In genomic region chr10:60095558-60095957, GRCm38 (mm10) we compare ENCODE assay signal across 26 mouse cellular contexts. TPM values are rescaled to one million over a fixed set of nuclear protein-coding genes. Genes with fewer than 3 reads are reported as not detected.
DNase-seq lines count a peak whose midpoint lies in the region; ATAC-seq and TF ChIP-seq lines count a peak whose summit lies in the region.
"Had no signal": no experiment of that assay in that cellular context is flagged by ENCODE, and none has a peak within 500 bp of the region (broad histone marks: within the 10 kb centered on the region; RNA-seq: fewer than 3 reads in every experiment).

No protein-coding gene starts in this region.

- H3K4me1 ChIP-seq in kidney, embryonic 16.5 days (ENCODE audit: insufficient read depth, low read length), result peaks cover 38% of the 10 kb centered on the region
- H3K4me1 ChIP-seq: embryonic facial prominence, embryonic 12.5 days; embryonic facial prominence, embryonic 15.5 days; hindbrain, embryonic 12.5 days; hindbrain, embryonic 15.5 days had no signal

- H3K9me3 ChIP-seq in kidney, embryonic 16.5 days (ENCODE audit: low read length), result no peaks in the 10 kb centered on the region
- H3K9me3 ChIP-seq: embryonic facial prominence, embryonic 12.5 days; embryonic facial prominence, embryonic 15.5 days; hindbrain, embryonic 12.5 days; hindbrain, embryonic 15.5 days had no signal

- no peak for DNase-seq in gastrocnemius, adult 2 months
- DNase-seq in gastrocnemius, postnatal 4 days (ENCODE audit: low spot score in 2 of 2), result no peak
- DNase-seq in kidney, postnatal 14 days, result no peak
- peak; percentile 57 for DNase-seq in NIH3T3 (ENCODE audit: low read depth)
- DNase-seq in frontal cortex, postnatal 25 days (ENCODE audit: low spot score in 2 of 2), result no peak
- no peak for DNase-seq in cerebellum, postnatal 14 days
- DNase-seq: adrenal gland, adult 8-10 months; adrenal gland, postnatal 25 days; B cell, adult 2 months; cerebellum, adult 11 months; cerebellum, adult 2 months; cerebellum, postnatal 10 days; forebrain, postnatal 0 days; gastrocnemius, postnatal 10 days; gastrocnemius, postnatal 36 days; heart, adult 11 months had no signal

- no peak overlapping the region for H3K4me2 ChIP-seq in kidney, embryonic 16.5 days (replicated peaks; ENCODE audit: low read depth, low read length)
- H3K4me2 ChIP-seq: embryonic facial prominence, embryonic 12.5 days; embryonic facial prominence, embryonic 15.5 days; heart, embryonic 11.5 days; hindbrain, embryonic 12.5 days; hindbrain, embryonic 15.5 days had no signal

- 0 out of 2 replicates have a peak, but pooled peaks cover under 1% of the 10 kb centered on the region for H3K36me3 ChIP-seq in kidney, embryonic 16.5 days (ENCODE audit: insufficient read depth, low read length)
- H3K36me3 ChIP-seq: embryonic facial prominence, embryonic 12.5 days; hindbrain, embryonic 12.5 days had no signal

- no peak overlapping the region for H3K9ac ChIP-seq in kidney, embryonic 16.5 days (replicated peaks; ENCODE audit: low read length)
- H3K9ac ChIP-seq: embryonic facial prominence, embryonic 12.5 days; embryonic facial prominence, embryonic 15.5 days; forebrain, postnatal 0 days; hindbrain, embryonic 12.5 days; hindbrain, embryonic 15.5 days had no signal

- intact Hi-C loops in gastrocnemius, adult 2 months (cut with DNase I), result no loop called here

- no peak overlapping the region for H3K4me3 ChIP-seq in gastrocnemius, adult 2 months
- no peak overlapping the region for H3K4me3 ChIP-seq in kidney, embryonic 16.5 days (ENCODE audit: low read length)
- H3K4me3 ChIP-seq: embryonic facial prominence, embryonic 12.5 days; embryonic facial prominence, embryonic 15.5 days; hindbrain, embryonic 12.5 days; hindbrain, embryonic 15.5 days had no signal

- peak overlapping the region; percentile 17; the same call in 1 of the 2 replicates for H3K27ac ChIP-seq in gastrocnemius, adult 2 months
- H3K27ac ChIP-seq in kidney, embryonic 16.5 days (ENCODE audit: low read length), result peak overlapping the region; percentile 63; the same call in 1 of the 2 replicates
- H3K27ac ChIP-seq: embryonic facial prominence, embryonic 12.5 days; embryonic facial prominence, embryonic 15.5 days; hindbrain, embryonic 12.5 days; hindbrain, embryonic 15.5 days had no signal

- no peak for ATAC-seq in kidney, embryonic 16.5 days (ENCODE audit: low FRiP score, low TSS enrichment)
- ATAC-seq: activated CD4-positive, CD25-positive, alpha-beta regulatory T cell, adult 4 months; CD4-positive, CD25-positive, alpha-beta regulatory T cell, adult 4 months; forebrain, embryonic 14.5 days; forebrain, postnatal 0 days had no signal

- H3K27me3 ChIP-seq in kidney, embryonic 16.5 days (ENCODE audit: insufficient read depth, low read length), result no peaks in the 10 kb centered on the region
- H3K27me3 ChIP-seq: embryonic facial prominence, embryonic 12.5 days; embryonic facial prominence, embryonic 15.5 days; hindbrain, embryonic 12.5 days; hindbrain, embryonic 15.5 days had no signal

- no peak for TF ChIP-seq CTCF in gastrocnemius, adult 2 months (IDR thresholded peaks at IDR 0.05)

- 66% methylated on average over 2 of the region's 2 CpGs for WGBS in kidney, embryonic 16.5 days

RNA-seq across cellular contexts. Expression of gene Spock2, which starts 10.5 kb away (rescaled TPM):
- 1 to 10 TPM; 6.1 to 6.5 TPM for total RNA-seq in gastrocnemius, adult 2 months (2021)
- total RNA-seq in gastrocnemius, postnatal 4 days (2021), result 1 to 10 TPM; 6.0 to 6.7 TPM
- 47.1 and 56.8 TPM in 2 replicates for polyA plus RNA-seq in kidney, embryonic 16.5 days (2015; fragmentation: Nextera tagmentation; extraction: Ambion mirVana)
- total RNA-seq: MEL had no signal
